Mouse (Mus musculus): ENCODE results near the gene Klhl22. TPM values are rescaled to one million over a fixed set of nuclear protein-coding genes. Genes with fewer than 3 reads are reported as not detected.

The Klhl22 gene
- total and polyA plus RNA-seq, 3 experiments: not detected

DNA sequence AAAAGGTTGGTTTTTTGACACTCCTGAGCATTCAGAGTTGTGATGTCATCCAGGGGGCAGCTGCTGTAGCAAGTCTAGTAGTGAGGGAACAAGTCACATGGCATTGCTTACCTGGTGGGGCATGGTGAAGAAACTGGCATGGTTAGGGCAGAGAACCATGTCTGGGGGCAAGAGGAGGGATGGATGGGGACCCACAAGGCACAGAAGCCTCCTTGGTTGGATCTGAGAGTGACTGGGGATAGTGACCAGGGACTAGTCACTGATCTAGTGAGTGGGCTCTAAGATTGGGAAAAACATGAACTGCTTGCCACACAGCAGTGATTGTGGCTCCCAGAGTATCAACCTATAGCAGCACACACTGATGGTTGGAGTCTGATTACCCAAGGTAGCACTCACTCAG, 40.2 kb downstream of the Klhl22 start:
- no peak overlapping the region for H3K4me2 ChIP-seq (ENCODE audit: insufficient read depth, low read depth, poor library complexity, severe bottlenecking)
- DNase-seq (ENCODE audit: extremely low read depth): no peak
- in situ Hi-C loops (cut with MboI; ENCODE audit: low pct_ligation_motif_present, low pct_unique_long_range_greater_than_20kb, low sequenced_read_pairs) (no loop called here), dilution Hi-C loops (cut with MboI; ENCODE audit: extremely low pct_ligation_motif_present, extremely low pct_unique_long_range_greater_than_20kb, low sequenced_read_pairs) (no loop called here)
- H3K27me3 ChIP-seq (replicated peaks): peaks cover 40% of the 10 kb centered on the region
- no peaks in the 10 kb centered on the region for H3K36me3 ChIP-seq (replicated peaks in 1 of 2; ENCODE audit: control insufficient read depth in 1 of 2, insufficient read depth in 1 of 2, low read length in 1 of 2)
- H3K9ac ChIP-seq (ENCODE audit: insufficient read depth, low read depth): no peak overlapping the region
- peaks cover 22% of the 10 kb centered on the region for H3K9me3 ChIP-seq (replicated peaks; ENCODE audit: low read length)
- H3K4me3 ChIP-seq (replicated peaks in 1 of 3; ENCODE audit: low read depth in 2 of 3, low read length in 2 of 3, poor library complexity in 1 of 3): no peak overlapping the region
- TF ChIP-seq MAFK (IDR thresholded peaks at IDR 0.05; ENCODE audit: insufficient replicate concordance, low read length) (no peak), MAX (IDR thresholded peaks at IDR 0.05; ENCODE audit: low read length) (no peak), MXI1 (IDR thresholded peaks at IDR 0.05; ENCODE audit: low read depth, low read length) (no peak), MYC (IDR thresholded peaks at IDR 0.05; ENCODE audit: low read depth, low read length) (no peak), ELF1 (IDR thresholded peaks at IDR 0.05; ENCODE audit: low read depth, low read length) (no peak), ZMIZ1 (IDR thresholded peaks at IDR 0.05; ENCODE audit: low read depth, low read length) (no peak), UBTF (IDR thresholded peaks at IDR 0.05; ENCODE audit: low read depth, low read length) (no peak), RAD21 (IDR thresholded peaks at IDR 0.05; ENCODE audit: low read depth, low read length) (no peak), IRF4 (IDR thresholded peaks at IDR 0.05; ENCODE audit: low read depth, low read length) (no peak), JUN (IDR thresholded peaks at IDR 0.05; ENCODE audit: insufficient read depth, low read depth, low read length) (no peak), ZKSCAN1 (IDR thresholded peaks at IDR 0.05; ENCODE audit: borderline replicate concordance, low read depth, low read length) (no peak), ZNF384 (IDR thresholded peaks at IDR 0.05; ENCODE audit: low read depth, low read length) (no peak), ETS1 (conservative IDR thresholded peaks at IDR 0.05; ENCODE audit: low read depth, low read length) (no peak), CTCF (conservative IDR thresholded peaks at IDR 0.05 in 1 of 2, IDR thresholded peaks at IDR 0.05 in 1 of 2; ENCODE audit: low read depth in 2 of 2, low read length in 2 of 2) (no peak), CHD2 (IDR thresholded peaks at IDR 0.05; ENCODE audit: low read length) (no peak), TCF12 (IDR thresholded peaks at IDR 0.05; ENCODE audit: low read depth, low read length) (no peak), E2F4 (IDR thresholded peaks at IDR 0.05; ENCODE audit: insufficient replicate concordance, low read depth, low read length) (no peak)
- no peaks in the 10 kb centered on the region for H3K79me2 ChIP-seq (replicated peaks; ENCODE audit: control insufficient read depth, extremely low read depth, insufficient read depth, poor library complexity, severe bottlenecking)
- H3K27ac ChIP-seq (ENCODE audit: insufficient read depth, low read depth): no peak overlapping the region
- peaks cover 9% of the 10 kb centered on the region in 2 experiments for H3K4me1 ChIP-seq (ENCODE audit: control insufficient read depth in 1 of 2, insufficient read depth in 2 of 2)

DNA sequence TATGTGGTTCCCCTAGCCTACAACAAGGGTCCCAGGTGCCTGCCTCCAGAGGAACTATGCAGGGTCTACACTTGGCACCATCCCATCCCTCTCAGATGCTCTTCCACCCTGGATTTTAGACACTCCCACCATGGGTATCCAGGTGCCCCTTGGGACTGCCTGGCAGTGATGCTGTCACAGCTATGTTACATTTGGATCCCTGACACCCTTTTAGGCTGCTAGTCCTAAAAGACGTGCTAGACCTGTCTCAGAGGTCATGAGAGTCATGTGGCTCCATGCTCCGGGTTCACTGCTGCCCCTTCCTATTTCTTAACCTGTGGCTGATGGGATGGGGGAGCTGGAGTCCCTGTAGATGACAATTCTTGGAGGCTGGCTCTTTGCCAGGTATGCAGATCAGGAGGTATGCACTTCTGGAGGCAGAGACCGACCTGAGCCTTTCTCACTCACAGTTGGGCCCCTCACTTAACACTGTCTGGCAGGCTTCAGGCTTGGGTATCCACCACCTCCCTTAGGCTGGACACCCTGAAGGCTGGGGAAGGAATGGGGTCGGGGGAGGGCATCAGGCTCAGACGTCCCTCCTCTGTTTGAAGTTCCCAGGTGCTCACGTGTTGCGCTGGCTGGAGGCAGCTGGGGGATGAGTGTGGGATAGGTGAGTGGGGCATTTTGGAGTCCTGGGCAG, 42.5 kb downstream of the Klhl22 start:
- Histone ChIP-seq H3K9ac (ENCODE audit: insufficient read depth, low read depth) (no peak overlapping the region), H3K36me3 (replicated peaks in 1 of 2; ENCODE audit: control insufficient read depth in 1 of 2, insufficient read depth in 1 of 2, low read length in 1 of 2) (no peaks in the 10 kb centered on the region), H3K79me2 (replicated peaks; ENCODE audit: control insufficient read depth, extremely low read depth, insufficient read depth, poor library complexity, severe bottlenecking) (no peaks in the 10 kb centered on the region), H3K27me3 (replicated peaks) (peaks cover 44% of the 10 kb centered on the region), H3K4me2 (ENCODE audit: insufficient read depth, low read depth, poor library complexity, severe bottlenecking) (no peak overlapping the region), H3K27ac (ENCODE audit: insufficient read depth, low read depth) (no peak overlapping the region), H3K9me3 (replicated peaks; ENCODE audit: low read length) (peaks cover 24% of the 10 kb centered on the region), H3K4me1 (ENCODE audit: control insufficient read depth in 1 of 2, insufficient read depth in 2 of 2) (no peaks in the 10 kb centered on the region), H3K4me3 (replicated peaks in 1 of 3; ENCODE audit: low read depth in 2 of 3, low read length in 2 of 3, poor library complexity in 1 of 3) (no peak overlapping the region)
- TF ChIP-seq MEF2A (IDR thresholded peaks at IDR 0.05; ENCODE audit: borderline replicate concordance, low read depth, low read length) (no peak), ZNF384 (IDR thresholded peaks at IDR 0.05; ENCODE audit: low read depth, low read length) (no peak)
- dilution Hi-C loops (cut with MboI; ENCODE audit: extremely low pct_ligation_motif_present, extremely low pct_unique_long_range_greater_than_20kb, low sequenced_read_pairs): no loop called here
- in situ Hi-C loops (cut with MboI; ENCODE audit: low pct_ligation_motif_present, low pct_unique_long_range_greater_than_20kb, low sequenced_read_pairs): no loop called here
- no peak for DNase-seq (ENCODE audit: extremely low read depth)

All from CH12.LX (cell line).